Mouse (Mus musculus) urinary bladder, postnatal 14 days (tissue): ENCODE measurements around the gene Sectm1b.
"Not testable (repeated sequence)": the region's sequence is repeated elsewhere in the genome, so short reads cannot be mapped to it uniquely, and the experiment has no call there.

Experiments
- DNase-seq: peaks from one replicate; pipeline ENCODE4 v3.0.0; 2021; ENCODE audit warnings: low spot score

Gene Sectm1b

GRCm38 (mm10) chr11:121063379-121063778, at the start of gene Sectm1b:
Sectm1b (minus strand) TSS chr11:121063569.
- DNase-seq = no peak

GRCm38 (mm10) chr11:121112091-121112775, 48.9 kb upstream of the Sectm1b start:
- DNase-seq = no peak

GRCm38 (mm10) chr11:121111601-121112000, 48.2 kb upstream of the Sectm1b start:
- DNase-seq = no peak

DNA sequence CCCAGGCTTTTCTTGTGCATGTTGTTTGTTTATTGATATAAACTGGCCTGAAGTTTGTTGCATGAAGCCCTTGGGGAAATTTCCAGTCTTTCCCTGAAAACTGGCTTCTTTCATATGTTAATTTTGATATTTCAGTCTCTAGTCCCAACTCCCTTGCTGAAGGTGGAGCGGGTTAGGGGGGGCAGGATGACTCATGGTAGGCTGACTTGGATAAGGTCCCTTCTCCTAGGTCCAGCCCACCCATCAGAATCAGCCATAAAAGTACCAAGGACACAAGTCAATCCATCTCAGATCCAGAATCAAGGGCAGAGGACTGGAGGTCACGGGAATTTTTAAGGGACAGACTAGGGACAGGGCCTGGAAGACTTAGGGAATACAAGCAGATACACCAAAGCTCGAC, 47.7 kb upstream of the Sectm1b start:
- no peak for DNase-seq

GRCm38 (mm10) chr11:121109986-121110385, 46.6 kb upstream of the Sectm1b start:
- peak; percentile 17 for DNase-seq

- DNase-seq = peak; percentile 36
These were observed 44.7 kb upstream of the Sectm1b start for GRCm38 (mm10) chr11:121108061-121108460.

- not testable (repeated sequence) for DNase-seq
These were observed 43.9 kb upstream of the Sectm1b start for GRCm38 (mm10) chr11:121107242-121107641.

- DNase-seq = no peak
These were observed 37.9 kb upstream of the Sectm1b start for GRCm38 (mm10) chr11:121101124-121101805.

DNA sequence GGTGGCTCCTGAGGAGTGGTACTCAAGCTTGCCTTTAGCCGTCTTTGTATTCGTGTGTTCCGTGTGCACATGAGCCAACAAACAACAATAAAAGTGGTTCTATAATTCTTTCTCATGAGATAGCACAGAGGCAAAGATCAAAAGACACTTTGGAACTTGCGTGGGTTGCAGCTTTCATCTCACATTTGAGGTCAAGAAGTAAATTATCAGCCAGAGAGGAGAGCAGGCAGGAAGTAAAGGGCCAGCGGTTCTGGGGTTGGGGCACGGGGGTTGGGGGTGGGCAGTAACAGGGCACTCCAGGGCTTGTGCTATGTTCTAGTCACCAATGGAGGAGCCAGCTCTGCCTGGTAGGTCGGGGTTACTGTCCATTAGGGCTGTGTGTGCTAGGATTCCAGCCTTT, 37.3 kb upstream of the Sectm1b start:
- DNase-seq = no peak

- no peak for DNase-seq
These were observed 36.4 kb upstream of the Sectm1b start for GRCm38 (mm10) chr11:121099762-121100161.

DNA sequence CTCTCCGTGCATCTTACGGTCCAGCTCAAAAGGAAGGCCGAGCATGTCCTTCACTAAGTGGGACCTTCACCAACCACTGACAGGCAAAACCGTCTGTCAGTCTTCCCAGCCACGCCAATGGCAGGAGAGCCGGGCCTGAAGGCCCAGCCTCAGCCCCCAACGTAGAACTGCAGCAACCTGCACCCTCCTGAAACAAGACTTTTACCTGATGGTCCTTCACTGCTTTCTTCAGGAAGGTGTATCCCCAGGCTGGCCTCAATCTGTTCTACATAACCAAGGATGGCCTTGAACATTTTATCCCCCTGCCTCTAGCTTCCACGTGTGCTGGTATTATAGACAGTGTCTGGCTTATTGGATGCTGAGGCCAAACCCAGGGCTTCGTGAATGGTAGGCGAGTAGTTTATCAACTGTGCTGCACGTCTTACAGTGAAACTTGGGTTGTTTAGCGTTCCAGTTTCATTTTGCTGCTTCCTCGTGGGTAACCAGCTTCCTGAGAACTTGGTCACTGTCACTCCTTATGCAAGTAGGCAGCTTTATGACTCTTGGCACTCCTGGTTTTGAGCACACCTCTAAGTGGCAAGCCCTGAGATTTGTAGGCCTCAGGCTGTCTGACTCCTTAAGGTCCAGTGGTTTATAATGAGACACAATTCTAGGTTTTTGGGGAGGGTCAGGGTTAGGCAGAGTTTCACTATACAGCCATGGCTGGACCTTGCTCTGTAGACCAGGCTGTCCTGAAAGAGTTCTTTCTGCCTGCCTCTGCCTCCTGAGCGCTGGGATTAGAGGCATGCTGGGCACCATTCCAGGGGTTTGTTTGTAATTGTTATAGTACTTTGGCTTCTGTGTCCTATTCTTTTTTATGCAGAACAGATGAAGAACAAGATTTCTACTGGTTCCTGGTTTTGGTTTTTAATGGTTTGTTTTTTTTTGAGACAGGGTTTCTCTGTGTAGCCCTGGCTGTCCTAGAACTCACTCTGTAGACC, 29.5 kb upstream of the Sectm1b start:
- no peak for DNase-seq

DNA sequence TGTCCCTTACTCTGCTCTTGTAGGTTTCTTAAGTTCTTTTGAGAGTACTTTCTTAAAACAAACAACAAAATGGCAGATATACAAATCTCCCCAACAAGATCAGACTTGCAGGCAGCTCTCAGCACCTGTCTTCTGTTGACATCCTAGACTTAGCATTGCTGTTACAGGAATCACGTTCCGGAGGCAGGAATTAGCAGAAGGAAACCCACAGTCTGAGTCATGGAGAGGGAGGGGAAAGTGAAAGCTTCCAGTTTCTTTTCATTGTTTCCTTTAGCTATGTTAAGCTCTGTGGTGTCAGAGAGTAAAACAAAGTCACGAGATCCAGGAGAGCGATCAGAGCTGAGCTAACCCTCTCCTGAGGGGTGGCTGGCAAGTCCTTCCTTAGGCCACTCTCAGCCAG, 27.6 kb upstream of the Sectm1b start:
- DNase-seq = no peak

DNA sequence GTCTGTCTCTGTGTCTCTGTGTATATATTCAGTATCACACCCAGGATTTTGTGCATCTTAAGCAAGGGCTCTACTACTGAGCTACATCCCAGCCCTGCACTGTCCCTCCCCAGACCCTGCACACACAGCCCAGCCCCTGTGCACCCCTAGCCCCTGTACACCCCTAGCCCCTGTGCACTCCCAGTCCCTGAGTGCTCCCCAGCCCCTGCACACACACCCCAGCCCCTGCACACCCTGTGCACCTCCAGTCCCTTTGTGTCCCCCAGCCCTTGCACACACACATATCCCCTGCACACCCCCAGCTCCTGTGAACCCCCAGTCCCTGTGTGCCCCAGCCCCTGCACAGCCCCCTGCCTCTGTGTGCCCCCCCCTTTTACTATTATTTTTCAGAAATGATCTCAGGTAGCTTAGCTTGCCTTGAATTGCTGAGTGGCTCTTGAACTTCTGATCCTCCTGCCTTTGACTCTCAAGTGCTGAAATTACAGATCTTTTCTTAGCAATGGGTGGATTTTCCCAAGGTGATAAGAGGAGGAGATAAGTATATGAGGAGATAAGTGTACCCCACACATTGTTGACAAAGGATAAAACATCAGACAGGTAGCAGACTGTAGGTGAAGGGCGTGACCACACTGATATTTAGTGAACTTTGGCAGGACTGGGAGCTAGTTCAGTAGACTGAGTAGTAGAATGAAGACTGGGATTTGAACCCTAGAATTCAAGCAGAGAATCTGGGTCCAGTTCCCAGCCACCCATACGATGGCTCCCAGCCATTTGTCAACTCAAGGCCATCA, 26.6 kb upstream of the Sectm1b start:
- no peak for DNase-seq

- DNase-seq = no peak
These were observed 25.6 kb upstream of the Sectm1b start for GRCm38 (mm10) chr11:121088997-121089396.

DNA sequence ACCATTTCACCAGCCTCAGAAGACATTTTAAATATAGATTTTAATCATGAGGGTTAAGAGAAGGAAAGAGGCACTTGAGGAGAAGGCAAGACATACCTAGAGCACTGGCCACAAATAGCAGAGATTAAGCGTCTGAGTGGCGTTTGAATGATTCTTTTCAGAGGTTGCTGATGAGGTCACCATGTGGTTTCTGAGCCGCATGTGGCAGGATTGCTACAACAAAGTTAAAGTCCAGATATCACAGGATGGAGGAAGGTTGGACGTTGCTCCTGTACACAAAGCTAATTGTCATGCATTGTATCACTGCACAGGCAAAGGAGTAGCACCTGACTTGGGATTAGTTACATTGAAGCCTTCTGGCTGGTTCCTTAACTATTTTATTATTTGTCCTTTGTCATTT, 22.9 kb upstream of the Sectm1b start:
- no peak for DNase-seq

DNA sequence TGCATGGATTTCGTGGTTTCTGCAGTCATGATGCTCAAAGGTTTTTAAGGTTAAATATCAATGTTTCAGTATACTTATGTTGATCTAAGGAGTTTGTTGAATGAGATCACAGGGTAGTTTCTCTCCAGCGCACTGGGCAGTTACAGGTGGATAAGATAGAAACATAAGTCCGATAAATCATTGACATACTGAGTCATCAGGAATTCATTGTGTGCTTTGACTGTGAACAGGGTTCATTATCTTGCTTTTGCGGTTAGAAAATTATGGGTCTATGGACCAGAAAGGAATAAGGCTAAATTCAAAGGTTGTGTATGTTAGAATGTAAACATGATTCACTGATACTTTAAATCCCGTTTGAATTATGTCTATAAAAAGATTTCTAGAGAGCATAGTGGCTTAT, 21.8 kb upstream of the Sectm1b start:
- DNase-seq = no peak

DNA sequence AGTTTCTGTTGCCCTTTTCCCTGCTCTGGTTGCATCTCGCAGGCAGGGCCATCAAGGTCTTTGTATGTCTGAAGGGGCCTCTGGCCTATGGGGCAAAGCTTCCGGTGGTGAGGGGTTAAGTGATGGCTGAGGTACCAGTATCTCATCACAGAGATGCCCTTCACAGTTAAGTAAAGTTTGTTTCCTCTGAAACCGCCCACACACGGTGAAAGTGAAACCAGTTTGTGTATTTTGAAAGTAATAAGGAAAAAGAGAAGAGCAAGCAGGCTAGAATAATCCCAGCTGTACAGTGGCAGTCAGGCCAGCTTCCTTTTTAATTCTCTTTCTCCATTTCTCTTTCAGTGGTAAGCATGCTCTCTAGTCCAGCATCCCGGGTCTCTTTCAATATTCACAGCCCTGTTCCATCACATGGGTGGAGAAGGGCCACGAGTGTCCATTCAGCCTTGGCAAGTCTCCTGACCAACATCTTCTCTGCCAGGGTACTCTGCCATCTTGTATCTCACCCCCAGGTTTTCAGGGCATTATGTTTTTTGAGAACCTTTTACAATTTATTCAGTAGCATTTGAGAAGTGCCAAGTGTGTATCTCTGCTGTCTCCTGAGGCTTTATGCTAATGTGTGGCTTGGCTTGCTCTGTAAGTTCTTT, 19.6 kb upstream of the Sectm1b start:
- peak; percentile 35 for DNase-seq

GRCm38 (mm10) chr11:121082250-121082649, 18.9 kb upstream of the Sectm1b start:
- DNase-seq = no peak

DNA sequence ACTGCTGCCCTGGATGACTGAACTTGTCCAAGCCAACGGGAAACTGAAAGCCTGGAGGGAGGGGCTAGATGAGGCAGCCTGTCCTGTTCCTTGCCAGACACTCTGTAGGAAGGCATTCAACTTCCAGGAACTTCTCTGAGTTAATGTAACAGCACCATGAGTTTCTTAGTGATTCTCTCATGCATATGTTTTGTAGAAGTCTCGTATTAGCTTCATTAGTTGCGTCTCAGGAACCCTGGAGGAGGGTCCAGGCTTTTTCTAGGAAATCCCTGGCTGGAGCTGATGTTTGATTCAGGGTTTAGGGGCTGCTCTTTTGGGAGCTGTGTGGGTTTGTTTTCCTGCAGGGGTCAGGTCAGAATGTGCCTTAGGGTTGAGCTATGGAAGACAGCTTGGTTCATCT, 17.8 kb upstream of the Sectm1b start, which contains the start of gene Sectm1a:
Sectm1a (minus strand) TSS at position 101 of the 400 bp plus-strand sequence.
- no peak for DNase-seq

DNA sequence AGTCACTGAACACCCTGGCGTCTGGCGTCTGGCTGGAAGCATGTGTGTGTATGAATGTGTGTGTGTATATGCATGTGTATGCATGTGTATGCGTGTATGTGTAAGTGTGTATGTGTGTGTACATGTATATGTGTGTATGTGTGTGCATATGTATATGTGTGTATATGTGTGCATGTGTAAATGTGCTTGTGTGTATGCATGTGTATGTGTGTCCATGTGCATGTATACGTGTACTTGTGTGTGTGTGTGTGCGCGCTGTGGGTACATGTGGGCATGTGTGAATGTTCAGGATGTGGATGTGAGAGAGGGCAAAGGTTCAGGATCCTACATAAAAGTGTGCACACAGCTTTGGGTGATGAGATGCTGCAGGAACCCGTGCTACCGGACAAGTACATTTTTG, 17.0 kb upstream of the Sectm1b start:
- DNase-seq = no peak

GRCm38 (mm10) chr11:121075655-121076054, 12.3 kb upstream of the Sectm1b start:
- no peak for DNase-seq
